In the genomic region with DNA sequence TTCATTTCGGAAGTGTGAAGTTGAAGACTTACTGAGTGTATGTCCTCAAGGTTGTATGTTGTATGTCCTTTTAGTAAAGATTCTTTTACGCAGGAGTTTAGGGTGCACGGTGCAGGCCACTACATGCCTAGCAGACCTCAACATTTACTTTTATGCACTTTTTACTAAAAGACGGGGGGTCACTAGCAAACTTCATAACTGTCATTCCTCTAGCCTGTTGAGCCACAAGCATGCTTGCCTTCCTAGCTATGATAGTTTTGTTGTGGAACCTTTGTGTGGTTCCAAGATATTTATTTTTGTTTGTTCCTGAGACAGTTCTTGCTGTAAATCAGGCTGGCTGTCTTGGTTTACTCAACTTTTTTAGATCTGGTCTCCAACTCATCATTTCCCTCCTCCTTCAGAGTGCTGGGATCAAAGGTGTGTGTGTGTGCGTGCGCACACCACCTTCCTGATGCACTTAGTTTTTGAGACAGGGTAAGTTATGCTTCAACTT, we compare ENCODE assay signal across 8 mouse cellular contexts. TPM values are rescaled to one million over a fixed set of nuclear protein-coding genes. Genes with fewer than 3 reads are reported as not detected.
DNase-seq lines count a peak whose midpoint lies in the region; ATAC-seq and TF ChIP-seq lines count a peak whose summit lies in the region.

No protein-coding gene starts in this region.

- H3K9ac ChIP-seq in heart, embryonic 13.5 days, result peak overlapping the region; percentile 100
- H3K9ac ChIP-seq in hindbrain, postnatal 0 days (replicated peaks; ENCODE audit: low read length), result peak overlapping the region; percentile 89
- peak overlapping the region; percentile 97 for H3K9ac ChIP-seq in midbrain, embryonic 11.5 days (ENCODE audit: low read length)

- no peak for ATAC-seq in heart, embryonic 13.5 days (ENCODE audit: extremely low read depth, insufficient number of reproducible peaks, low FRiP score, low TSS enrichment)
- ATAC-seq in hindbrain, postnatal 0 days, result no peak
- no peak for ATAC-seq in midbrain, embryonic 11.5 days (ENCODE audit: low FRiP score)

- WGBS in heart, embryonic 13.5 days, result 1% methylated on average over 6 of the region's 6 CpGs
- 0% methylated on average over 6 of the region's 6 CpGs for WGBS in hindbrain, postnatal 0 days
- 2% methylated on average over 6 of the region's 6 CpGs for WGBS in midbrain, embryonic 11.5 days

- peak overlapping the region; percentile 99 for H3K27ac ChIP-seq in heart, embryonic 13.5 days (replicated peaks)
- H3K27ac ChIP-seq in hindbrain, postnatal 0 days, result 0 out of 2 replicates have a peak overlapping the region, but pooled peaks have one; percentile 0
- no peak overlapping the region for H3K27ac ChIP-seq in midbrain, embryonic 11.5 days (ENCODE audit: low read depth, low read length)

- peak overlapping the region; percentile 88 for H3K4me3 ChIP-seq in heart, embryonic 13.5 days
- H3K4me3 ChIP-seq in hindbrain, postnatal 0 days (ENCODE audit: low read length), result peak overlapping the region; percentile 61
- peak overlapping the region; percentile 72 for H3K4me3 ChIP-seq in midbrain, embryonic 11.5 days (ENCODE audit: low read depth, low read length)

- H3K9me3 ChIP-seq in heart, embryonic 13.5 days, result no peaks in the 10 kb centered on the region
- no peaks in the 10 kb centered on the region for H3K9me3 ChIP-seq in hindbrain, postnatal 0 days (ENCODE audit: low read length)
- no peaks in the 10 kb centered on the region for H3K9me3 ChIP-seq in midbrain, embryonic 11.5 days (ENCODE audit: control insufficient read depth, low read length)

- H3K4me2 ChIP-seq in heart, embryonic 13.5 days, result peak overlapping the region; percentile 88
- peak overlapping the region; percentile 95 for H3K4me2 ChIP-seq in hindbrain, postnatal 0 days (ENCODE audit: low read depth, low read length)
- peak overlapping the region; percentile 98 for H3K4me2 ChIP-seq in midbrain, embryonic 11.5 days

- no peak for TF ChIP-seq CTCF in hindbrain, postnatal 0 days (IDR thresholded peaks at IDR 0.05; ENCODE audit: low read depth)

- peaks cover 32% of the 10 kb centered on the region for H3K36me3 ChIP-seq in heart, embryonic 13.5 days
- H3K36me3 ChIP-seq in hindbrain, postnatal 0 days (ENCODE audit: insufficient read depth, low read length), result peaks cover 16% of the 10 kb centered on the region
- H3K36me3 ChIP-seq in midbrain, embryonic 11.5 days (ENCODE audit: control insufficient read depth, insufficient read depth, low read length), result peaks cover 19% of the 10 kb centered on the region

- H3K4me1 ChIP-seq in heart, embryonic 13.5 days, result peaks cover 45% of the 10 kb centered on the region
- peaks cover 12% of the 10 kb centered on the region; the same call in 1 of the 2 replicates for H3K4me1 ChIP-seq in hindbrain, postnatal 0 days (ENCODE audit: insufficient read depth, low read length)
- peaks cover 15% of the 10 kb centered on the region for H3K4me1 ChIP-seq in midbrain, embryonic 11.5 days (ENCODE audit: control insufficient read depth, insufficient read depth, low read length)

- intact Hi-C loops in heart, postnatal 14 days (cut with DNase I), result no loop called here

- DNase-seq in heart, postnatal 14 days, result no peak
- DNase-seq in adipocyte (ENCODE audit: low spot score), result peak; percentile 33
- no peak for DNase-seq in hindbrain, postnatal 0 days (ENCODE audit: low spot score)
- peak; percentile 90 for DNase-seq in midbrain, embryonic 11.5 days (ENCODE audit: low spot score, missing footprints)
- DNase-seq in layer of hippocampus, adult 9-10 months (ENCODE audit: low spot score), result no peak
- DNase-seq in right cerebral cortex, postnatal 14 days, result no peak
- DNase-seq in urinary bladder, postnatal 4 days (ENCODE audit: low spot score in 2 of 2), result no peak

- no peaks in the 10 kb centered on the region for H3K27me3 ChIP-seq in heart, embryonic 13.5 days (replicated peaks)
- H3K27me3 ChIP-seq in hindbrain, postnatal 0 days (ENCODE audit: insufficient read depth, low read length), result no peaks in the 10 kb centered on the region
- no peaks in the 10 kb centered on the region for H3K27me3 ChIP-seq in midbrain, embryonic 11.5 days (ENCODE audit: control insufficient read depth, insufficient read depth, low read length)

RNA-seq across cellular contexts. Expression of a gene that starts 1.2 kb away (rescaled TPM):
- 321 and 347 TPM in 2 replicates for polyA plus RNA-seq in heart, embryonic 13.5 days (2015; fragmentation: Nextera tagmentation; extraction: Ambion mirVana)
- 100 to 1,000 TPM in 1 of 2 experiments, 10 to 100 TPM in 1; 99.7 to 120 TPM for total RNA-seq in heart, postnatal 14 days (2021)
- 139 and 147 TPM in 2 replicates for total RNA-seq in hindbrain, postnatal 0 days (2014; rRNA removed)
- polyA plus RNA-seq in hindbrain, postnatal 0 days (2015; fragmentation: Nextera tagmentation; extraction: Ambion mirVana), result 298 and 315 TPM in 2 replicates
- polyA plus RNA-seq in midbrain, embryonic 11.5 days (2014; fragmentation: Nextera tagmentation; extraction: Ambion mirVana), result 899 and 948 TPM in 2 replicates

RNA-seq across cellular contexts. Expression of a gene that starts 25.8 kb away (rescaled TPM):
- polyA plus RNA-seq in heart, embryonic 13.5 days (2015; fragmentation: Nextera tagmentation; extraction: Ambion mirVana), result 68.7 and 71.0 TPM in 2 replicates
- total RNA-seq in heart, postnatal 14 days (2021), result 10 to 100 TPM; 47.6 to 48.8 TPM
- total RNA-seq in hindbrain, postnatal 0 days (2014; rRNA removed), result 56.2 and 58.7 TPM in 2 replicates
- 52.7 and 60.8 TPM in 2 replicates for polyA plus RNA-seq in hindbrain, postnatal 0 days (2015; fragmentation: Nextera tagmentation; extraction: Ambion mirVana)
- 130 and 139 TPM in 2 replicates for polyA plus RNA-seq in midbrain, embryonic 11.5 days (2014; fragmentation: Nextera tagmentation; extraction: Ambion mirVana)

RNA-seq across cellular contexts. Expression of a gene that starts 57.2 kb away (rescaled TPM):
- polyA plus RNA-seq in heart, embryonic 13.5 days (2015; fragmentation: Nextera tagmentation; extraction: Ambion mirVana), result 38.5 and 52.3 TPM in 2 replicates
- total RNA-seq in heart, postnatal 14 days (2021), result 100 to 1,000 TPM; 105 to 121 TPM
- total RNA-seq in hindbrain, postnatal 0 days (2014; rRNA removed), result 48.9 and 50.0 TPM in 2 replicates
- 242 and 257 TPM in 2 replicates for polyA plus RNA-seq in hindbrain, postnatal 0 days (2015; fragmentation: Nextera tagmentation; extraction: Ambion mirVana)
- 16.1 and 17.4 TPM in 2 replicates for polyA plus RNA-seq in midbrain, embryonic 11.5 days (2014; fragmentation: Nextera tagmentation; extraction: Ambion mirVana)

Comparison
In these comparisons a context has a peak if more than half of its experiments do, and no peak if none do; other contexts are left out.
1. DNase-seq: peak in adipocyte (single experiment) and midbrain, embryonic 11.5 days (single experiment); none in heart, postnatal 14 days (0 of 2), hindbrain, postnatal 0 days (single experiment), layer of hippocampus, adult 9-10 months (single experiment), right cerebral cortex, postnatal 14 days (single experiment) and urinary bladder, postnatal 4 days (0 of 2).
2. Peak in every context shown above with its lines, with median percentiles within 50 percentile points of each other: H3K4me2 ChIP-seq, H3K4me3 ChIP-seq and H3K9ac ChIP-seq.